Mouse (Mus musculus) cerebral cortex, adult 2 months (tissue): ENCODE data around the gene Bach1.

Source experiments
- WGBS: fragments of 180-500 bp; shearing (Covaris S2); methylation state at CpG from one replicate; pipeline ENCODE4 v1.1.7; 2018; 5-methylcytosine and 5-hydroxymethylcytosine counted together

The Bach1 gene

GRCm38 (mm10) chr16:87680912-87681634 lies 17.7 kb upstream of the Bach1 start:
- WGBS = 94% methylated on average over 9 of the region's 9 CpGs

- 76% methylated on average over 3 of the region's 3 CpGs for WGBS
Measured at GRCm38 (mm10) chr16:87681848-87682247, 16.9 kb upstream of the Bach1 start.

- WGBS = 91% methylated on average over 1 of the region's 1 CpGs
Measured at GRCm38 (mm10) chr16:87686458-87686857, 12.3 kb upstream of the Bach1 start.

GRCm38 (mm10) chr16:87687346-87687745 lies 11.4 kb upstream of the Bach1 start:
- WGBS = 81% methylated on average over 3 of the region's 3 CpGs

GRCm38 (mm10) chr16:87688328-87688727 lies 10.4 kb upstream of the Bach1 start:
- 92% methylated on average over 3 of the region's 3 CpGs for WGBS

GRCm38 (mm10) chr16:87688823-87689222 lies 9.9 kb upstream of the Bach1 start:
- WGBS = 52% methylated on average over 7 of the region's 7 CpGs

- 28% methylated on average over 8 of the region's 8 CpGs for WGBS
Measured at GRCm38 (mm10) chr16:87689225-87689624, 9.5 kb upstream of the Bach1 start.

- 98% methylated on average over 4 of the region's 4 CpGs for WGBS
Measured at GRCm38 (mm10) chr16:87690506-87690905, 8.2 kb upstream of the Bach1 start.

- WGBS = 96% methylated on average over 4 of the region's 4 CpGs
Measured at GRCm38 (mm10) chr16:87691102-87691501, 7.6 kb upstream of the Bach1 start.

GRCm38 (mm10) chr16:87692591-87692990 lies 6.2 kb upstream of the Bach1 start:
- 96% methylated on average over 2 of the region's 2 CpGs for WGBS

GRCm38 (mm10) chr16:87697707-87698365 lies 909 bp upstream of the Bach1 start:
- WGBS = 57% methylated on average over 16 of the region's 16 CpGs

- under 1% methylated on average over 20 of the region's 20 CpGs for WGBS
Measured at GRCm38 (mm10) chr16:87699306-87699692, 554 bp downstream of the Bach1 start.

- 5% methylated on average over 20 of the region's 20 CpGs for WGBS
Measured at GRCm38 (mm10) chr16:87699693-87700394, 1.1 kb downstream of the Bach1 start.

GRCm38 (mm10) chr16:87700395-87700765 lies 1.6 kb downstream of the Bach1 start:
- 55% methylated on average over 3 of the region's 3 CpGs for WGBS

GRCm38 (mm10) chr16:87701891-87702290 lies 3.1 kb downstream of the Bach1 start:
- 96% methylated on average over 2 of the region's 2 CpGs for WGBS

GRCm38 (mm10) chr16:87702881-87703280 lies 4.1 kb downstream of the Bach1 start:
- WGBS = 92% methylated on average over 5 of the region's 5 CpGs

- 88% methylated on average over 5 of the region's 5 CpGs for WGBS
Measured at GRCm38 (mm10) chr16:87704225-87704624, 5.5 kb downstream of the Bach1 start.

- WGBS = 32% methylated on average over 19 of the region's 19 CpGs
Measured at GRCm38 (mm10) chr16:87705892-87706589, 7.3 kb downstream of the Bach1 start.

- 92% methylated on average over 4 of the region's 4 CpGs for WGBS
Measured at GRCm38 (mm10) chr16:87707335-87707734, 8.6 kb downstream of the Bach1 start.

GRCm38 (mm10) chr16:87708570-87708969 lies 9.8 kb downstream of the Bach1 start:
- WGBS = 77% methylated on average over 5 of the region's 5 CpGs

- WGBS = 62% methylated on average over 5 of the region's 5 CpGs
Measured at GRCm38 (mm10) chr16:87709144-87709543, 10.4 kb downstream of the Bach1 start.

GRCm38 (mm10) chr16:87709971-87710370 lies 11.2 kb downstream of the Bach1 start:
- WGBS = 96% methylated on average over 9 of the region's 9 CpGs
